Mouse (Mus musculus): Measurements from ENCODE around the gene Lrrc38. TPM values are rescaled to one million over a fixed set of nuclear protein-coding genes. Genes with fewer than 3 reads are reported as not detected.

Gene Lrrc38
- 1 to 10 TPM; 2.3 TPM for total RNA-seq (2021)
- long read RNA-seq, experiment 1, partial matches to known transcripts: 0 of 1 reads
- long read RNA-seq, experiment 1, other reads (novel, unspliced or antisense): 0 of 1 reads
- long read RNA-seq, experiment 2, transcript Lrrc38-201 (2 exons, 2,324 nt): major isoform, 5 of 5 reads
- long read RNA-seq, experiment 2, partial matches to known transcripts: 0 of 5 reads
- long read RNA-seq, experiment 2, other reads (novel, unspliced or antisense): 0 of 5 reads

GRCm38 (mm10) chr4:143349484-143349906 is at the start of gene Lrrc38:
Gene Lrrc38, plus strand, starts transcription at chr4:143349757.
- Histone ChIP-seq H3K4me3 (peak within 1 kb of the TSS; percentile 38), H3K27ac (no peak within 1 kb of the TSS)
- TF ChIP-seq CTCF (IDR thresholded peaks at IDR 0.05): no peak
- DNase-seq (ENCODE audit: extremely low spot score in 1 of 2, low spot score in 2 of 2): peak in 1 of 2 experiments; percentile 11
- intact Hi-C loops (cut with DNase I): no loop called here

GRCm38 (mm10) chr4:143300113-143300688 is 49.4 kb upstream of the Lrrc38 start:
- intact Hi-C loops (cut with DNase I): no loop called here
- no peak for TF ChIP-seq CTCF (IDR thresholded peaks at IDR 0.05)
- DNase-seq (ENCODE audit: extremely low spot score in 1 of 2, low spot score in 2 of 2): no peak
- no peak overlapping the region for H3K27ac ChIP-seq
- no peak overlapping the region for H3K4me3 ChIP-seq

- intact Hi-C loops (cut with DNase I): no loop called here
- H3K27ac ChIP-seq: no peak overlapping the region
- no peak for TF ChIP-seq CTCF (IDR thresholded peaks at IDR 0.05)
These were observed 48.5 kb upstream of the Lrrc38 start for GRCm38 (mm10) chr4:143301042-143301441.

GRCm38 (mm10) chr4:143301875-143302274 is 47.7 kb upstream of the Lrrc38 start:
- no peak for TF ChIP-seq CTCF (IDR thresholded peaks at IDR 0.05)
- H3K27ac ChIP-seq: no peak overlapping the region
- H3K4me3 ChIP-seq: no peak overlapping the region
- intact Hi-C loops (cut with DNase I): no loop called here
- DNase-seq (ENCODE audit: extremely low spot score in 1 of 2, low spot score in 2 of 2): no peak

More at GRCm38 (mm10) chr4:143301042-143301441, 48.5 kb upstream of the Lrrc38 start:
- H3K4me3 ChIP-seq: no peak overlapping the region
- DNase-seq (ENCODE audit: extremely low spot score in 1 of 2, low spot score in 2 of 2): no peak

DNA sequence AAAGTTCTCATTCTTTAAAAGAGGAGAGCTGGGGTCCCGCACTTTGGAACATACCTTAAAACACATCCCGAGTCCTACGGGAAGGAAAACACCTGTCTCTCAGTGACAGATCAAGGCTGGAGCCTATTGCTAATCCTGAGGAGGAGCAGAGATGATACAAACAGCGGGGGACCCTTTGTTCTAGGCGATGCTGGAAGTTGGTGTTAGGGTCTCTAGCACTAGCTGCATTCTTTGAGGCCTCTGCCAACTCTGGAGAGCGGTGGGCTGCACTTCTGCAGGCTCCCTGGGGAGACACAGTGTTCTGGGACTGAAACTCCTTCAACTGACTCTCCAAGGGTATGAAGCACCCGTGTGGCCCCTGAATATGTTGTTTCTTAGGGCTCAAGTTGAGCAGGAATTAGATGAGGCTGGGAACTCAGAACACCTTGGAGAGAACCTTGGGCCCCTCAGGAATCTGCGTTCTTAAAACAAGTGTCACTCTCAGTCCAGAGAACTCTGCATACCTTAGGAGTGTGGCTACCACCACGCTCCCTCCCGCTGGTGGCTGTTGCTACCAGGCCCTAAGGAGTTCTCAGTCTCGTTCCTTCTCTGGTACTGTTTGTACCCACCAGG is 47.2 kb upstream of the Lrrc38 start:
- no peak for TF ChIP-seq CTCF (IDR thresholded peaks at IDR 0.05)
- H3K27ac ChIP-seq: no peak overlapping the region
- no peak for DNase-seq (ENCODE audit: extremely low spot score in 1 of 2, low spot score in 2 of 2)
- intact Hi-C loops (cut with DNase I): no loop called here
- H3K4me3 ChIP-seq: no peak overlapping the region

DNA sequence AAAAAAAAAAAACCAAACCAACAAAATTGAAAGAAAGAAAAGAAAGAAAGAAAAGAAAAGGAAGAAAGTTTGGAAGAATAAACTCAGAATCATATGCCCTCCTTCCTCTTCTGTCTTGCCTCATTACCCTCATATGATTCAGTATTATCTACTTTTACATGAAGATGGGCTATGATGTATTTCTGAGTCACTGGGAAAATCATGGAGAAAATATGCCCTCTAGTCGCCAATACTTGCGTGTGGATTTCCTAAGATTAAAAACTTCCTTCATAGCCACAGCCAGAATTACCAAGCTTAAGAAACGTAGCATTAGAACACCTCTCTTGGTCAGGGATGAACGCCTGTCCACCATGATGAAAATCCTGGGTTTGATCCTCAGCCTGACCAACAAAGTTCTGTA is 44.5 kb upstream of the Lrrc38 start:
- H3K4me3 ChIP-seq: no peak overlapping the region

GRCm38 (mm10) chr4:143305987-143306772 is 43.4 kb upstream of the Lrrc38 start:
- H3K27ac ChIP-seq: no peak overlapping the region
- DNase-seq (ENCODE audit: extremely low spot score in 1 of 2, low spot score in 2 of 2): no peak
- no peak overlapping the region for H3K4me3 ChIP-seq
- intact Hi-C loops (cut with DNase I): no loop called here
- no peak for TF ChIP-seq CTCF (IDR thresholded peaks at IDR 0.05)

More for the DNA sequence above, 44.5 kb upstream of the Lrrc38 start:
- intact Hi-C loops (cut with DNase I): no loop called here
- no peak for DNase-seq (ENCODE audit: extremely low spot score in 1 of 2, low spot score in 2 of 2)
- no peak overlapping the region for H3K27ac ChIP-seq
- TF ChIP-seq CTCF (IDR thresholded peaks at IDR 0.05): no peak

DNA sequence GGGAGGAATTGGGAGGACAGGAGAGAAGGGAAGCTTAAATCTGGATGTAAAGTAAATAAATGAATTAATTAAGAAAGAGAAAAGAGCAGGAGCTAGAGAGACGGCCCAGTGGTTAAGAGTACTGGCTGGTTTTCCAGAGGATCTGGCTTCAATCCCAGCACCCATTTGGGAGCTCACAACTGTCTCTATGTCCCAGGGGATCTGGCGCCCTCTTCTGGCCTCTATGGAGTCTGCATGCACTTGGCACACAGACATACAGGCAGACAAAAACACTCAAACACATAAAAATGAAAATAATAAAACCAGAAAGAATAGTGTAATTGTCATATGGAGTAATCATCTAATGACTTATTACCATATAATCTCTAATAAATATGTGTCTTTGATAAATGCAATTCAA is 38.2 kb upstream of the Lrrc38 start:
- peak in 1 of 2 experiments; percentile 18 for DNase-seq (ENCODE audit: extremely low spot score in 1 of 2, low spot score in 2 of 2)
- intact Hi-C loops (cut with DNase I): loop anchor here (5.0 kb wide), 1 partner anchor 54 kb away; no protein-coding TSS in a partner anchor
- Histone ChIP-seq H3K4me3 (no peak overlapping the region), H3K27ac (no peak overlapping the region)
- TF ChIP-seq CTCF (IDR thresholded peaks at IDR 0.05): peak; percentile 57

GRCm38 (mm10) chr4:143313299-143313698 is 36.3 kb upstream of the Lrrc38 start:
- DNase-seq (ENCODE audit: extremely low spot score in 1 of 2, low spot score in 2 of 2): no peak
- Histone ChIP-seq H3K4me3 (no peak overlapping the region), H3K27ac (no peak overlapping the region)
- intact Hi-C loops (cut with DNase I): loop anchor here (5.0 kb wide), 1 partner anchor 56 kb away; no protein-coding TSS in a partner anchor
- TF ChIP-seq CTCF (IDR thresholded peaks at IDR 0.05): no peak

- Histone ChIP-seq H3K4me3 (no peak overlapping the region), H3K27ac (no peak overlapping the region)
- DNase-seq (ENCODE audit: extremely low spot score in 1 of 2, low spot score in 2 of 2): no peak
- intact Hi-C loops (cut with DNase I): no loop called here
- TF ChIP-seq CTCF (IDR thresholded peaks at IDR 0.05): no peak
These were observed 25.2 kb upstream of the Lrrc38 start for GRCm38 (mm10) chr4:143324176-143324924.

Data from left cerebral cortex, adult 2 months (tissue).